Mouse (Mus musculus): Measurements from ENCODE around the gene Ripor3. TPM values are rescaled to one million over a fixed set of nuclear protein-coding genes. Genes with fewer than 3 reads are reported as not detected.
A peak's percentile ranks its signal among the peaks of the same experiment; 100 is the strongest.

The Ripor3 gene
- polyA plus RNA-seq, 1 experiment from 2014 or later: 0.71 TPM

- DNase-seq (ENCODE audit: low spot score): no peak
- 84% methylated on average over 5 of the region's 5 CpGs for WGBS
- Histone ChIP-seq H3K9me3 (no peaks in the 10 kb centered on the region), H3K4me1 (replicated peaks) (peaks cover 70% of the 10 kb centered on the region), H3K27ac (no peak overlapping the region; the same call in 1 of the 2 replicates), H3K27me3 (ENCODE audit: insufficient read depth, poor library complexity, severe bottlenecking) (no peaks in the 10 kb centered on the region), H3K36me3 (no peaks in the 10 kb centered on the region), H3K4me3 (no peak overlapping the region)
Measured at GRCm38 (mm10) chr2:167945451-167945850, 65.0 kb downstream of the Ripor3 start.

GRCm38 (mm10) chr2:167944193-167944592 lies 66.2 kb downstream of the Ripor3 start:
- Histone ChIP-seq H3K27me3 (ENCODE audit: insufficient read depth, poor library complexity, severe bottlenecking) (no peaks in the 10 kb centered on the region), H3K4me1 (replicated peaks) (peaks cover 81% of the 10 kb centered on the region), H3K9me3 (no peaks in the 10 kb centered on the region), H3K4me3 (no peak overlapping the region), H3K27ac (no peak overlapping the region), H3K36me3 (peaks cover 3% of the 10 kb centered on the region; the same call in 1 of the 2 replicates)
- DNase-seq (ENCODE audit: low spot score): no peak
- WGBS: 76% methylated on average over 3 of the region's 3 CpGs

DNA sequence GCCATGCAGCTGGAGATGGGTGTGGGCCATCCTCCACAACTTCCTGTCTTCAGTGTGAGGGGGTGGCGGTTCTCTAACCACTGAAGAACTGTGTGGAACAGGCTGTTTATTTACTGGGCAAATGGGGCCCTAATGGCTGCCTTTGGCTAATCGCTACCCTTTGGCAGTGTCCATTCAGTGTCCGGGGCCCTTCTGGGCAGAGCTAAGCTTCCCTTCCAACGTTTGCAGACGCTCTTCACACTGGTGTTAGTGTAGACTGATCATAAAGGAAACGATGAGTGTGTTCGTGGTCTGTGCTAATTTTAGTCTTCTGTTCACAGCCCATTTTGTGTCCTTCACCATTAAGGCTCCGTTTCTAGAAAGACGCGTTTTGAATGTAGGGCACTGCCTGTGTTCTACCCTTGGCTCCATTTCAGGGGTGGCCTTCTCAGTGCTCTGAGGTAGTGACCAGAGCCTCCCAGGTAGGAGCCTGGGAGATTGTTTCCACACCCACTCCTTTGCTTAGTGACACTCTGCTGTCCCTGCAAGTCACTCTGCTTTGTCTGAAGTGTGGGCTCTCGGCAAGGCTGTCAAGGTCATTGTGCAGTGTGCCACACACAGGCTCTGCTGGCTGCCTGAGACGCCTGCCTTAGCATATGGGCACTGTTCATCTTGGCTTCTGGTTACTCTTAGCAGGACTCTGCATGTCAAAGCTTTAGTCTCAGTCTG lies 67.3 kb downstream of the Ripor3 start:
- Histone ChIP-seq H3K36me3 (peaks cover 3% of the 10 kb centered on the region; the same call in 1 of the 2 replicates), H3K9me3 (no peaks in the 10 kb centered on the region), H3K27me3 (ENCODE audit: insufficient read depth, poor library complexity, severe bottlenecking) (no peaks in the 10 kb centered on the region), H3K4me3 (no peak overlapping the region), H3K4me1 (replicated peaks) (peaks cover 79% of the 10 kb centered on the region), H3K27ac (peak overlapping the region; percentile 77)
- 85% methylated on average over 12 of the region's 12 CpGs for WGBS
- no peak for DNase-seq (ENCODE audit: low spot score)

GRCm38 (mm10) chr2:167942199-167942925 lies 68.1 kb downstream of the Ripor3 start:
- 52% methylated on average over 8 of the region's 8 CpGs for WGBS
- H3K27me3 ChIP-seq (ENCODE audit: insufficient read depth, poor library complexity, severe bottlenecking): no peaks in the 10 kb centered on the region
- H3K9me3 ChIP-seq: no peaks in the 10 kb centered on the region
- peaks cover 74% of the 10 kb centered on the region for H3K4me1 ChIP-seq (replicated peaks)
- peaks cover 3% of the 10 kb centered on the region; the same call in 1 of the 2 replicates for H3K36me3 ChIP-seq
- H3K4me3 ChIP-seq: no peak overlapping the region
- no peak for DNase-seq (ENCODE audit: low spot score)
- peak overlapping the region; percentile 77 for H3K27ac ChIP-seq

- no peak overlapping the region for H3K4me3 ChIP-seq
- peak overlapping the region; percentile 77 for H3K27ac ChIP-seq
- WGBS: 58% methylated on average over 6 of the region's 6 CpGs
- DNase-seq (ENCODE audit: low spot score): no peak
- H3K27me3 ChIP-seq (ENCODE audit: insufficient read depth, poor library complexity, severe bottlenecking): no peaks in the 10 kb centered on the region
- H3K36me3 ChIP-seq: peaks cover 3% of the 10 kb centered on the region; the same call in 1 of the 2 replicates
- H3K4me1 ChIP-seq (replicated peaks): peaks cover 80% of the 10 kb centered on the region
- no peaks in the 10 kb centered on the region for H3K9me3 ChIP-seq
Measured at GRCm38 (mm10) chr2:167941745-167942176, 68.7 kb downstream of the Ripor3 start.

DNA sequence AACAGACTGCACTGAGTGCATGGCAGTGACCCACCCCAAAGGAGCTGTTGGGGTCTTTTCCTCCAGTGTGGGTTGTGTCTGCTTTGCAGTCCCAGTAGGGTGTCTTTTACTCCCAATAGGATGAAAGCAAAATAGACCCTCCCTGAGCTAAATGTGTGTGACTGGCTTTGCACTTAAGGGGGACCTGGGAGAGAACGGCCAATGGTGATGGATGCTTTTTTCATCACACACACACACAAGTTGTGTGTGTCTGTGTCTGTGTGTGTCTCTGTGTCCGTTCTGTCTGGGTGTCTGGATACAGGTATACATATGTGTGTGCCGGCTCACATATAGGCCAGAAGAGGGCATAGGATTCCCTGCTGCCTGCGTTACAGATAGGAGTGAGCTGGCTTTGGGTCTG lies 69.1 kb downstream of the Ripor3 start:
- Histone ChIP-seq H3K27ac (peak overlapping the region; percentile 77), H3K4me3 (no peak overlapping the region), H3K4me1 (replicated peaks) (peaks cover 83% of the 10 kb centered on the region), H3K9me3 (no peaks in the 10 kb centered on the region), H3K27me3 (ENCODE audit: insufficient read depth, poor library complexity, severe bottlenecking) (no peaks in the 10 kb centered on the region), H3K36me3 (peaks cover 3% of the 10 kb centered on the region; the same call in 1 of the 2 replicates)
- 62% methylated on average over 4 of the region's 4 CpGs for WGBS
- DNase-seq (ENCODE audit: low spot score): no peak

DNA sequence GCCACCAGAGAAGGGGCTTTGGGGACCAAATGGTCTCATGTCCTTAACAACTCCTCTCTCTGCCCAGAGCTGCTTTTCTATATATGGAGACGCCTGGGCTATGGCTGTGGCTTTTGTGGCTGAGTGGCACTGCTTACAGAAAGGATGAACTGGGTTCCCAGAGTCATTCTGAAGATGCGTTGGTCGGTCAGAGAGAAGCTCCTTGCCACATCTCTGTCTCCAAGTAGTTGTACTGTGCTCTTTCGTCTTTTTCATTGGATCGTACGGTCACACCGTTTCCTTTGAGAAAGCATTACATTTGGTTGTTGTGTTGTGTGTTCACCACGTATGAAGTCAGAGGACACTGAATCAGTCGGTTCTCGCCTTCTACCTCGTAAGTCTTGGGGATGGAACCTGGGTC lies 69.8 kb downstream of the Ripor3 start:
- 91% methylated on average over 11 of the region's 11 CpGs for WGBS
- DNase-seq (ENCODE audit: low spot score): no peak
- H3K36me3 ChIP-seq: peaks cover 3% of the 10 kb centered on the region; the same call in 1 of the 2 replicates

GRCm38 (mm10) chr2:167939632-167940399 lies 70.6 kb downstream of the Ripor3 start:
- Histone ChIP-seq H3K9me3 (no peaks in the 10 kb centered on the region), H3K27me3 (ENCODE audit: insufficient read depth, poor library complexity, severe bottlenecking) (no peaks in the 10 kb centered on the region), H3K4me1 (replicated peaks) (peaks cover 83% of the 10 kb centered on the region), H3K36me3 (peaks cover 3% of the 10 kb centered on the region; the same call in 1 of the 2 replicates), H3K27ac (0 out of 2 replicates have a peak overlapping the region, but pooled peaks have one; percentile 53), H3K4me3 (no peak overlapping the region)
- WGBS: 63% methylated on average over 11 of the region's 11 CpGs
- no peak for DNase-seq (ENCODE audit: low spot score)

More for the DNA sequence above, 69.8 kb downstream of the Ripor3 start:
- Histone ChIP-seq H3K27ac (0 out of 2 replicates have a peak overlapping the region, but pooled peaks have one; percentile 53), H3K4me1 (replicated peaks) (peaks cover 87% of the 10 kb centered on the region), H3K4me3 (no peak overlapping the region), H3K27me3 (ENCODE audit: insufficient read depth, poor library complexity, severe bottlenecking) (no peaks in the 10 kb centered on the region), H3K9me3 (no peaks in the 10 kb centered on the region)

GRCm38 (mm10) chr2:167939204-167939603 lies 71.2 kb downstream of the Ripor3 start:
- Histone ChIP-seq H3K4me1 (replicated peaks) (peaks cover 79% of the 10 kb centered on the region), H3K27me3 (ENCODE audit: insufficient read depth, poor library complexity, severe bottlenecking) (no peaks in the 10 kb centered on the region), H3K36me3 (peaks cover 7% of the 10 kb centered on the region; the same call in 1 of the 2 replicates), H3K9me3 (no peaks in the 10 kb centered on the region), H3K27ac (no peak overlapping the region), H3K4me3 (no peak overlapping the region)
- no peak for DNase-seq (ENCODE audit: low spot score)
- WGBS: 62% methylated on average over 4 of the region's 4 CpGs

GRCm38 (mm10) chr2:167938786-167939185 lies 71.6 kb downstream of the Ripor3 start:
- Histone ChIP-seq H3K36me3 (peaks cover 7% of the 10 kb centered on the region; the same call in 1 of the 2 replicates), H3K27me3 (ENCODE audit: insufficient read depth, poor library complexity, severe bottlenecking) (no peaks in the 10 kb centered on the region), H3K4me3 (no peak overlapping the region), H3K9me3 (no peaks in the 10 kb centered on the region), H3K4me1 (replicated peaks) (peaks cover 79% of the 10 kb centered on the region), H3K27ac (no peak overlapping the region)
- no peak for DNase-seq (ENCODE audit: low spot score)
- WGBS: 85% methylated on average over 3 of the region's 3 CpGs

- no peaks in the 10 kb centered on the region for H3K9me3 ChIP-seq
- H3K36me3 ChIP-seq: peaks cover 7% of the 10 kb centered on the region; the same call in 1 of the 2 replicates
- 79% methylated on average over 3 of the region's 3 CpGs for WGBS
- H3K4me3 ChIP-seq: no peak overlapping the region
- DNase-seq (ENCODE audit: low spot score): no peak
- peaks cover 71% of the 10 kb centered on the region for H3K4me1 ChIP-seq (replicated peaks)
- no peak overlapping the region for H3K27ac ChIP-seq
- H3K27me3 ChIP-seq (ENCODE audit: insufficient read depth, poor library complexity, severe bottlenecking): no peaks in the 10 kb centered on the region
Measured at GRCm38 (mm10) chr2:167935956-167936355, 74.5 kb downstream of the Ripor3 start.

DNA sequence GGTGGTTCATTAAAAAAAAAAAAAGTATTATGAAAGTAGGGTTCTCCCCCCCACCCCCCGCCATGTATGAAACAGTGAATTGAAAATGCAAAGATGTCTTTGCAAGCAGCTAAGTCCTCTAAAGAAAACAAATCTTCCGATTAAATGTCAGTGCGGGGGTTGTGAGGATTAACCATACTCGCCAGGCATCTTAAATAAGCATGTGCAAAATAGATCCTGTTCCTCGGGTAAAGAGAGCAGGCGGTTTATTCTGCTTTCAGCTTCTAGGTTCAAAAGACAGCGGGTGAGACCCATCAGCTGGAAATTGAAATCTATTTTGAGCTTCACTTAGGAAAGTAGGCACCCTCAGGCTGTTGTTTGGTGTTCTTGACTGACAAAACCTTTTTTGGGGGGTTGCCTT lies 77.0 kb downstream of the Ripor3 start:
- no peaks in the 10 kb centered on the region for H3K9me3 ChIP-seq
- peaks cover 3% of the 10 kb centered on the region; the same call in 1 of the 2 replicates for H3K36me3 ChIP-seq
- no peaks in the 10 kb centered on the region for H3K27me3 ChIP-seq (ENCODE audit: insufficient read depth, poor library complexity, severe bottlenecking)
- H3K27ac ChIP-seq: peak overlapping the region; percentile 92
- peak overlapping the region; percentile 89 for H3K4me3 ChIP-seq
- no peak for DNase-seq (ENCODE audit: low spot score)
- peaks cover 46% of the 10 kb centered on the region for H3K4me1 ChIP-seq (replicated peaks)
- WGBS: 51% methylated on average over 7 of the region's 7 CpGs

Measured in hindbrain, embryonic 10.5 days (tissue).